Mouse (Mus musculus) cerebellum, postnatal 36 days (tissue): ENCODE results near the gene Scnn1b.
A peak's percentile ranks its signal among the peaks of the same experiment; 100 is the strongest.

Source experiments
- DNase-seq, 2 experiments: peaks; one replicate each; pipeline ENCODE4 v3.0.0; 2021 to 2022; ENCODE audit warnings: mixed read lengths in 2 of 2

Scnn1b gene

GRCm38 (mm10) chr7:121864858-121865585 lies at the start of gene Scnn1b:
Scnn1b (plus strand) TSS chr7:121865038.
- peak in 1 of 2 experiments; percentile 7 for DNase-seq

GRCm38 (mm10) chr7:121821632-121822031 lies 43.2 kb upstream of the Scnn1b start:
- no peak for DNase-seq

DNA sequence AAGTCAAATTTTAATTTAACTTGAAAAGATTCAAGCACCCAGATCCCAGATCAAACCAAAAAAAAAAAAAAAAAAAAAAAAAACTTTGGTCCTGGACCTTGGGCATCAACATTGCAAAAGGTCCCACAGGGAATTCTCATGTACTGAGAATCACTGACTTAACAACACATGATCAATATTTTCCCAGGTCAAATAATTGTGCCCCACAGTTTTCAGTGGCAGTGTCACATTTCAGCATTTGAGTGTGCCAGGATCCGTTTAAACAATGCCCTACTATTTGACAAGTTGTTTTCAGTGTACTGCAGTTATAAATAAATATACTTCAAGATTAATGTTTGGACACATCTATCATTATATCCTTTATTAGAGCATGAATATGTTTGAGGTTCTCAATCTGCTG lies 36.4 kb upstream of the Scnn1b start:
- DNase-seq: no peak

- DNase-seq: no peak
These were observed 29.4 kb upstream of the Scnn1b start for GRCm38 (mm10) chr7:121835392-121835791.

GRCm38 (mm10) chr7:121836827-121837226 lies 28.0 kb upstream of the Scnn1b start:
- DNase-seq: no peak

DNA sequence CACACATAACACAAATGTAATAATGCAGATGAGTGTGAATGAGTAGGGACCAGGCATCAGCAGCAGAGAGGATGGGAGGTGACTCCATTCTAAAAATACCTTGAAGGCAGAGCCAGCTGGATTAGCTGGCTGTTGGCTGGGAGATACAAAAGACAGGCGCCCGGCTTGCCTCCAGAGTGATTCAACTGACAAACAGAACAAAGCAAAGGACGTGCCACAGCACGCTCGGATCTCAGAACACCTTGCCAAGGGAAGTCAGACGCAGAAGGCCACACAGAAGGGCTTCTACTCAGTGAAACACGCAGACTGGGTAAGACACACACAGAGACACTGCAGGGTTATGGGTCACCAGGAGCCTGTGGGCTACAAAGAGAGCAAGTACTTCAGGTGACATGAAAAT lies 24.0 kb upstream of the Scnn1b start:
- DNase-seq: peak; percentile 18 to 20

DNA sequence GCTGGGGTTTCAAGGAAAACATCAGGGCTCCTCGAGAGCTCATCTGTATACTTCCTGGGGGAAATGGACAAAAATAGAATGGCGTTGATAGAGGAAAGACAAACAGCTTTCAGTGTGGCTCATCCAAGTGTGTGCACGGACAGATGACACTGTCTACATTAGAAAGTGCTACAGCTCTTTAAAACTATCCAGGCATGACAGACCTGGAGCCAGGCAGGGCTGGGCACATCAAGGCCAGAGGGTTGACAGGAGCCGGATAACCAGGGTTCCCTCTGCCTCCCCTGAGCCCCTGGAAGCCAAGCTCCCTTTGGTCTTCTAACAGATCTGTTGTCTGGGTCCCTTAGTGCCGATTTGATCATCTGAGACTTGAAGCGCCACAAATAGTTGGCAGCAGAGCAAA lies 22.6 kb upstream of the Scnn1b start:
- no peak for DNase-seq

DNA sequence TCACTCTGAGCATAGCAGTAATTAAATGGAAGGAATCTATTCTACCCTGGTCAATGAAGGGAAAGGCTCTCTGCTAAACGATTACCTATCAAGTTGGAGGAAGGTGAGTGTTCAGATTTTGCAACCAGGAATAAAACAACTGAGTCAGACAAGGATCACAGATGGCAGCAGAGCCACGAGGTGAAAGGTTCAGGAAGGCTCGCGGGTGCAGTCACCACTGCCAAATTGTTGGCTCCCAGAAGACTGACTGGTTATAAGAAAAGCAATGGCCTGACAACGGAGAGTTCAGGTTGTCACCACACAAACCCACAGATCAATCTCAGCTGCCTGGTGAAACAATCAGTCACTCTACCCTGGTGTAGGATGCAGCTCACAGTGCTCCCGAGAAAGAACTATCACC lies 18.9 kb upstream of the Scnn1b start:
- no peak for DNase-seq

GRCm38 (mm10) chr7:121848537-121849168 lies 16.2 kb upstream of the Scnn1b start:
- no peak for DNase-seq

GRCm38 (mm10) chr7:121857177-121857884 lies 7.5 kb upstream of the Scnn1b start:
- DNase-seq: no peak

- DNase-seq: no peak
These were observed 5.9 kb upstream of the Scnn1b start for GRCm38 (mm10) chr7:121858939-121859338.

- DNase-seq: no peak
These were observed 6.8 kb downstream of the Scnn1b start for GRCm38 (mm10) chr7:121871631-121872030.

GRCm38 (mm10) chr7:121873998-121874397 lies 9.2 kb downstream of the Scnn1b start:
- no peak for DNase-seq

GRCm38 (mm10) chr7:121874784-121875183 lies 9.9 kb downstream of the Scnn1b start:
- no peak for DNase-seq

GRCm38 (mm10) chr7:121880246-121880645 lies 15.4 kb downstream of the Scnn1b start:
- no peak for DNase-seq

DNA sequence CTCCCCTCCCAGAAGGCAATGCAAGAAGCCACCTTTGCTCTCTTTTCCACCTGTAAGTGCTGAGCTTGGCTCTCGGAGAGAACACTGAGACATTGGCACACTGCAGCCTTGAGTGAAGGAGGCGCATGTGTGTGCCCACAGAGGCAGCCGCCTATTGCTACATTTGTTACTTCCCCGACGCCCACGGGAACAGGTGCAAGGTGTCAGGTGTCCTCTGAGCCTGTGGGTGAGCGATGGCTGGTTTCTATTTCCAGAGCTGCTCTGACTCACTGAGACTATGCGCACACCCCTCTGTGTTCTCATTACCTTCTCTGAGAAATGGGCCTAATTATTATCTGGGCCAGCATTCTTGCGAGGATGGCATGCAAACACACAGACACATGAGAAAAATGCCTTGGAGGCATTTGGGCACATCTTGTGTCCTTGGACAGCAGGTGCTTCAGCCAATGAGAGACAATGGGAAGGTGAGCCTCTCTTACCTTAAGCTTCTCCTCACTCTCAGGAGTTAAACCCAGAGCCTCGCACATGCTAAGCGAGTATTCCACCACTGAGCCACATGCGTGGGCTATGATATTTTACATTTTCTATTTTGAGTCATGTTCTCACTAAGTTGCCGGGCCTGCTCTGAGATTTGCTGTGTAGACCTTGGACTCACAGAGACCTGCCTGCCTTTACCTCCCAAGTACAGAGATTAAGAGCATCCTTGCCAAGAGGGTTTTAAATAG lies 26.0 kb downstream of the Scnn1b start:
- no peak for DNase-seq

DNA sequence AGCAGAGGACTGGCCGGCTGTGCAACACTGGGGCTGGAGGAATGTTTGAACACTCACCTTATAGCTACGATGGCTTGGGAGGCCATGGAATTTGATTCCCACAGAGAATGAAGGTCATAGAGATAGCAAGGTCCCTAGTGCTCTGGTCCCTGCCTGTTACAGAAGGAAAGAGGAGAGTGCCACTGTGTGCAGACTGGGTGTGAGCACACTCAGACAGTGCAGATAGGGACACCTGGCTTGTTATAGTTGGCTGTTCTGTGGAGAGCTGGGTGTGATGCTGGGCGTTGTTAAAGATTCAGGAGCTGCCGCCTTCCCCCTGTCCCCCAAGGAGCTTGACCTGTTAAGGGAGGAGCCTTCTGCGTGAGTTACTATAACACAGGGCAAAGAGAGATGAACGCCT lies 31.9 kb downstream of the Scnn1b start:
- DNase-seq: no peak

GRCm38 (mm10) chr7:121899311-121899710 lies 34.5 kb downstream of the Scnn1b start:
- peak; percentile 72 to 75 for DNase-seq

DNA sequence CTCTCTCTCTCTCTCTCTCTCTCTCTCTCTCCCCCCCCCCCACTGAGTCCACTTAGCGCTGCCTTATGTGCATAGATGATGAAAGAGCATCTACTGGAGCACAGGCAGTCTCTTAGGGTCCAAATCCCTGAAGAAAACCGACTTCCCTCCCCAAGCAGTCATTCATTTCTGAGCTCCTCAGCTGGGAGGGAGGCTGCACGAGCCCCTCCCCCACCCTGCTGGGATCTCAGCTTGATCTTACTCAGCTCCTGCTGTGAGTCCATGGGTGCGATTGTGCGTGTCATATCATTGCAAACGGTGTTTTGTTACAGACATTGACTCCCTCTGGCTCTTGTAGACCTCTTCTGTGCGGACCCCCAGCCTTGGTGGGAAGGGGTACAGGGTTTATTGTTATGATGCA lies 35.1 kb downstream of the Scnn1b start:
- no peak for DNase-seq

- DNase-seq: no peak
These were observed 38.0 kb downstream of the Scnn1b start for GRCm38 (mm10) chr7:121902757-121903411.

- no peak for DNase-seq
These were observed 42.0 kb downstream of the Scnn1b start for GRCm38 (mm10) chr7:121906879-121907278.

DNA sequence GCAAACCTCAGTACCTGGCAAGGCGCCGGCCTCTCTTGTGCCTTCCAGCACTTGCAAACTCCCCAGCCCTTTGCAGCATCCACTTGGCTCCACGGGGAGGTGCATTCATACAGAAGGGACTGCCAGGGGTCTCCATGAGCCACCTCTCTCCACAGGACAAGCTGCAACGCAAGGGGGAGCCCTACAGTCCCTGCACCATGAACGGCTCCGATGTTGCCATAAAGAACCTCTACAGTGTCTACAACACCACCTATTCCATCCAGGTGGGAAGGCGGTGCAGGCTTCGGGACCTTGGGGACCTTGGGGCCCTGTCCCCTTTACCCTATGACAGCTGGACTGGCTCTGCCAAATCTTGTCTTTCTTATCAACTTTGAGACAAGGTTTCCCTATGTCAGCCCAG lies 47.4 kb downstream of the Scnn1b start:
- no peak for DNase-seq

DNA sequence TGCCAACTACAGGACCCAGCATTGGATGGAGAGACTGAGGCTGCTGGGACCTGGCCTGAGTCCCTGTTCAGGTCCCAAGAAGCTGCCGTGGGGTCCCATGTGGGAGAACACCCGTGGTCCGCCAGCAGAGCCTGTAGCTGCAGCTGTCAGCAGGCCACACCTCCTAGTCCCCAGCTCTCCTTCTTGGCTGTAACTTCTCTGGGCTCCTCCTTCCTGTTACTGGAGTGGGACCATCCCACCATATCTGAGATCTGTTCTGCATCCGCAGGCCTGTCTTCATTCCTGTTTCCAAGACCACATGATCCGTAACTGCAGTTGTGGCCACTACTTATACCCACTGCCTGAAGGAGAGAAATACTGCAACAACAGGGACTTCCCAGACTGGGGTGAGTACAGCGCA lies 49.1 kb downstream of the Scnn1b start:
- no peak for DNase-seq
